9 mouse cellular contexts compared by ENCODE assay signal in genomic region chr2:71546640-71547071, GRCm38 (mm10). TPM values are rescaled to one million over a fixed set of nuclear protein-coding genes. Genes with fewer than 3 reads are reported as not detected.
DNase-seq lines count a peak whose midpoint lies in the region; ATAC-seq and TF ChIP-seq lines count a peak whose summit lies in the region.
"Had no signal": no experiment of that assay in that cellular context is flagged by ENCODE, and none has a peak within 500 bp of the region (broad histone marks: within the 10 kb centered on the region; RNA-seq: fewer than 3 reads in every experiment).

Gene Dlx2 (minus strand): TSS chr2:71546754.

- DNase-seq in adrenal gland, postnatal 14 days = peak; percentile 52
- DNase-seq in adrenal gland, postnatal 10 days = no peak
- no peak for DNase-seq in spleen, adult 2 months (ENCODE audit: low read depth in 1 of 2, low spot score in 2 of 2)
- no peak for DNase-seq in spleen, postnatal 4 days (ENCODE audit: low spot score in 2 of 2)
- DNase-seq in intestine, embryonic 14.5 days (ENCODE audit: low spot score) = peak; percentile 78
- peak; percentile 48 for DNase-seq in midbrain, postnatal 0 days (ENCODE audit: low spot score)
- no peak for DNase-seq in urinary bladder, postnatal 4 days (ENCODE audit: low spot score in 2 of 2)

- H3K4me2 ChIP-seq in intestine, embryonic 14.5 days (ENCODE audit: low read length) = peak within 1 kb of the TSS; percentile 91
- H3K4me2 ChIP-seq in midbrain, postnatal 0 days (ENCODE audit: low read depth, low read length, poor library complexity, severe bottlenecking) = peak within 1 kb of the TSS; percentile 60

- WGBS in spleen, adult 2 months = 1% methylated on average over 37 of the region's 37 CpGs
- whole genome bisulfite sequencing in intestine, embryonic 14.5 days = under 1% methylated on average over 37 of the region's 37 CpGs
- WGBS in midbrain, postnatal 0 days = under 1% methylated on average over 36 of the region's 37 CpGs

- peaks cover 41% of the 10 kb centered on the region for H3K27me3 ChIP-seq in spleen, adult 2 months (ENCODE audit: control insufficient read depth, insufficient read depth, low read length)
- peaks cover 95% of the 10 kb centered on the region for H3K27me3 ChIP-seq in intestine, embryonic 14.5 days (replicated peaks; ENCODE audit: control insufficient read depth, insufficient read depth, low read length)
- peaks cover 75% of the 10 kb centered on the region for H3K27me3 ChIP-seq in midbrain, postnatal 0 days (ENCODE audit: insufficient read depth, low read length)

- H3K9ac ChIP-seq in intestine, embryonic 14.5 days (ENCODE audit: low read length) = peak within 1 kb of the TSS; percentile 34
- H3K9ac ChIP-seq in midbrain, postnatal 0 days (replicated peaks; ENCODE audit: low read length, poor library complexity, severe bottlenecking) = no peak within 1 kb of the TSS

- peak; percentile 71 for ATAC-seq in intestine, embryonic 14.5 days (replicated peaks; ENCODE audit: low FRiP score, low TSS enrichment, low read depth)
- ATAC-seq in midbrain, postnatal 0 days (ENCODE audit: low FRiP score) = 0 out of 2 replicates have a peak, but pooled peaks have one; percentile 29
- no peak for ATAC-seq in megakaryocyte-erythroid progenitor cell, adult 5-6 weeks (replicated peaks; ENCODE audit: low FRiP score, low TSS enrichment, poor library complexity, severe bottlenecking)

- no peaks in the 10 kb centered on the region for H3K9me3 ChIP-seq in intestine, embryonic 14.5 days (ENCODE audit: control insufficient read depth, low read length)
- no peaks in the 10 kb centered on the region for H3K9me3 ChIP-seq in midbrain, postnatal 0 days (ENCODE audit: low read length)

- H3K36me3 ChIP-seq in spleen, adult 2 months (ENCODE audit: control insufficient read depth, insufficient read depth, low read length) = no peaks in the 10 kb centered on the region
- H3K36me3 ChIP-seq in intestine, embryonic 14.5 days (ENCODE audit: control insufficient read depth, insufficient read depth, low read length) = no peaks in the 10 kb centered on the region
- H3K36me3 ChIP-seq in midbrain, postnatal 0 days (ENCODE audit: insufficient read depth, low read length) = no peaks in the 10 kb centered on the region

- TF ChIP-seq CTCF in spleen, adult 2 months (IDR thresholded peaks at IDR 0.05; ENCODE audit: extremely low read depth, insufficient read depth, insufficient read length, insufficient replicate concordance) = no peak
- no peak for TF ChIP-seq CTCF in midbrain, postnatal 0 days (IDR thresholded peaks at IDR 0.05)

- no peak within 1 kb of the TSS for H3K27ac ChIP-seq in spleen, adult 2 months (ENCODE audit: insufficient read depth, low read length)
- peak within 1 kb of the TSS; percentile 16; the same call in 1 of the 2 replicates for H3K27ac ChIP-seq in intestine, embryonic 14.5 days (ENCODE audit: low read depth)
- no peak within 1 kb of the TSS for H3K27ac ChIP-seq in midbrain, postnatal 0 days (ENCODE audit: low read depth, low read length)

- peak within 1 kb of the TSS; percentile 41; the same call in 1 of the 2 replicates for H3K4me3 ChIP-seq in spleen, adult 2 months (ENCODE audit: extremely low read depth, insufficient read depth, insufficient read length)
- H3K4me3 ChIP-seq in intestine, embryonic 14.5 days (ENCODE audit: low read depth, low read length) = peak within 1 kb of the TSS; percentile 46
- peak within 1 kb of the TSS; percentile 30 for H3K4me3 ChIP-seq in midbrain, postnatal 0 days (ENCODE audit: low read depth, low read length)

- H3K4me1 ChIP-seq in spleen, adult 2 months (ENCODE audit: control insufficient read depth, insufficient read depth, insufficient read length) = peaks cover 22% of the 10 kb centered on the region
- peaks cover 11% of the 10 kb centered on the region for H3K4me1 ChIP-seq in intestine, embryonic 14.5 days (replicated peaks; ENCODE audit: control insufficient read depth, insufficient read depth, low read length)
- peaks cover 7% of the 10 kb centered on the region; the same call in 1 of the 2 replicates for H3K4me1 ChIP-seq in midbrain, postnatal 0 days (ENCODE audit: insufficient read depth, low read length)

- TF ChIP-seq POLR2A in spleen, adult 2 months (IDR thresholded peaks at IDR 0.05; ENCODE audit: low read depth, low read length) = no peak

RNA-seq across cellular contexts. Expression of gene Dlx2, which starts in this region (rescaled TPM):
- total RNA-seq in adrenal gland, postnatal 14 days (2021) = 0.19 and 0.22 TPM in 2 replicates
- under 1 TPM; 0.09 to 0.24 TPM for total RNA-seq in adrenal gland, postnatal 10 days (2021)
- polyA plus RNA-seq in spleen, adult 2 months (2012; rRNA removed) = not detected in 2 replicates
- 5.8 and 6.4 TPM in 2 replicates for polyA plus RNA-seq in intestine, embryonic 14.5 days (2014; fragmentation: Nextera tagmentation; extraction: Ambion mirVana)
- 0.38 and 1.2 TPM in 2 replicates for total RNA-seq in midbrain, postnatal 0 days (2014; rRNA removed)
- polyA plus RNA-seq in midbrain, postnatal 0 days (2015; fragmentation: Nextera tagmentation; extraction: Ambion mirVana) = 3.1 and 8.4 TPM in 2 replicates
- not detected in 2 replicates for total RNA-seq in megakaryocyte-erythroid progenitor cell, adult 5-6 weeks (2014; fragmentation: Nextera tagmentation)
- not detected in 2 replicates for total RNA-seq in megakaryocyte-erythroid progenitor cell, adult 5-6 weeks (2017)
- total RNA-seq: heart, adult 18-20 months had no signal

Comparison
In these comparisons a context has a peak if more than half of its experiments do, and no peak if none do; other contexts are left out.
1. Peak in DNase-seq in adrenal gland, postnatal 14 days; RNA of the gene not detected or under 1 TPM.
2. DNase-seq: peak in intestine, embryonic 14.5 days (single experiment) and midbrain, postnatal 0 days (single experiment); none in adrenal gland, postnatal 10 days (single experiment), spleen, adult 2 months (0 of 2), spleen, postnatal 4 days (0 of 2) and urinary bladder, postnatal 4 days (0 of 2).
3. Peak in every context shown above with its lines, with median percentiles within 50 percentile points of each other: H3K4me3 ChIP-seq.